Mouse (Mus musculus) embryo, embryonic 9.5 days (tissue): ENCODE data around the gene Olfr1419.
"Not testable (repeated sequence)": the region's sequence is repeated elsewhere in the genome, so short reads cannot be mapped to it uniquely, and the experiment has no call there.

Experiments
- DNase-seq: peaks from one replicate; pipeline ENCODE4 v3.0.0-alpha.2; 2017; ENCODE audit errors: extremely low spot score

Olfr1419 gene

DNA sequence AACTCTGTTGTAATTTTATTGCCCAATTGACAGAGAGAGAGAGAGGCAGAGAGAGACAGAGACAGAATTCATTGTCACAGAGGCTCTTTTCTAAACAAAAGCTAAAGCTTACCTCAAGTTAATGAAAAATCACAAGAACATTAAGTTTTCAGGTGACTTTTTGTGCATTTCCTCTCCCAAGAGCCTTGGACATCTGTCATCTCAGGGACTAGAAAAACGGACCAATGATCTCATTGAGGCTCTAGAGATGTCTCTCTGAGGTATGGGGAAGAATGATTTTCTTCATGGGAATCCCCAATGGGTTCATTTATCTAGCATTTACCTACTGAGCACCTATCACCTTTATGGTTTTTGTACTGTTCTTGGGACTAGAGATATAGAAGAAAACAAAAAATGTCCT lies at the start of gene Olfr1419:
Olfr1419 (minus strand) TSS at position 101 of the 400 bp plus-strand sequence.
- DNase-seq = no peak

DNA sequence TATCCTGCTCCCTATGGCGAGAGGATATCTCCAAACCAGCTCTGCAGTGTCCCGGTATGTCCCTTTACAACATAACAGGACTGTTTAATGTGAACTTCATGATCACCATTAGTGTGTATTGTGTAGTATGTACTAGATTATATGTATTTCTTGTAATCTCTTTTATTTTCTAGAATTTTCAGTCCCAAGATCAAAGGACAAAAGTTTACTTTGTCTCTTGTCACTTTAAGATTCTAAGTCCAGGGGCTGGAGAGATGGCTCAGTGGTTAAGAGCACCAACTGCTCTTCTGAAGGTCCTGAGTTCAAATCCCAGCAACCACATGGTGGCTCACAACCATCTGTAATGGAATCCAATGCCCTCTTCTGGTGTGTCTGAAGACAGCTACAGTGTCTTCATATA lies 47.6 kb upstream of the Olfr1419 start:
- not testable (repeated sequence) for DNase-seq

DNA sequence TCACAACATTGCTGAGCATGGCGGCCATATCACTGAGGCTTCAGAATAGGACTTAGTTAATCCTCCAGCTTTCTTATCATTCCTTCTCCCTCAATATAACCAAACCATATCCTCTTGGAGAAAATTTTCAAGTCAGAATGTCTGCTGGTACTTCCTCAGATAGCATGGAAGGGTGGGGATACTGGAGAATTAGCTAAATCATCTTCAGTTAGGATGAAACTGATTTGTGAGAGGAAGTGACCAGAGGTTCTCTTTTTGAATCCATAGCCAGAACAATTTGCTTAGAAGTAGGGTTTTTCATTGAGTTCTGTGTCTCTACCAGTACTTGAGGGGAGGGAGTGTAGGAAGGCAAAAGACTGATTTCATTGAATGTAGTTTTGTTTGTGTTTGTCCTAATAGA lies 47.2 kb upstream of the Olfr1419 start:
- no peak for DNase-seq

GRCm38 (mm10) chr19:11915804-11916203 lies 40.9 kb upstream of the Olfr1419 start:
- no peak for DNase-seq

GRCm38 (mm10) chr19:11912533-11913121 lies 37.7 kb upstream of the Olfr1419 start:
- peak; percentile 77 for DNase-seq

- peak; percentile 96 for DNase-seq
Measured at GRCm38 (mm10) chr19:11912037-11912532, 37.2 kb upstream of the Olfr1419 start, which contains the start of gene Patl1. Gene Patl1 (plus strand): TSS chr19:11912399.

GRCm38 (mm10) chr19:11911603-11912002 lies 36.7 kb upstream of the Olfr1419 start:
- DNase-seq = no peak

- DNase-seq = no peak
Measured at GRCm38 (mm10) chr19:11911021-11911420, 36.1 kb upstream of the Olfr1419 start.

DNA sequence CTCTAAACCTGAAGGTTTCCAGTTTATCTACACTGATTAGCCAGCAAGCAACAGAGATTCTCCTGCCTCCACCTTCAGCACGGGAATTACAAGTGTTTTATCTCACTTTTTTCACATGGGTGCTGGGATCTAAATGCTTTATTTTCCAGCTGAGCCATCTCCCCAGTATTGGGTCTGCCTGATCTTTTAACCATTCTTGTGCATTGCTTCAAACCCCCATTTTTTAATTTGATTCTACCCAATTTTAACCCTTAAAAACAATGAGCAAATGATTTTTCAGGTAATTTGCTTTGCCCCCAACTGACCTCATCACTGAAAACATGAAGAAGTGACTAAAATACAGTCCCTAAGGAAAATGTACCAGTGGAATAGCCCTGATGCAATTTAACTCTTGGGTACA lies 11.4 kb upstream of the Olfr1419 start, which contains the start of gene Olfr1420:
Olfr1420 (plus strand) TSS at position 301 of the 400 bp plus-strand sequence.
- no peak for DNase-seq

DNA sequence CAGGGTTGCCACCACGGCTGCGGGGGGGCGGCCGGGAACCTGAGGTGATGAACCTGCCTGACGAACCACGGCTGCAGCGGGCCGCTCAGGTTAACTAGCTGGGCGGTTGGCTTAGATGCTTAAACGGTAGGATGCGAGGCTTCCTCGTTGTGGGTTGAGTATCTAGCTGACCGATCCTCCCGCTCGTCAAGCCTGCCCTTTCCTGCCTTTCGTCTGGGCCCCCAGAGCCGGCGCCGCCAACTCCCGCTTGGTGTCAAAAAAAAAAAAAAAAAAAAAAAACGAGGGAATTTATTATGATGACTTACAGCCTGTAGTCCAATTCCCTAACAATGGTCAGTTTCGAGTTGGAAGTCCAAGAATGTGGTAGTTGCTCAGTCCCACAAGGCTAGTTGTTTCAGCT lies 3.5 kb upstream of the Olfr1419 start:
- not testable (repeated sequence) for DNase-seq

- no peak for DNase-seq
Measured at GRCm38 (mm10) chr19:11867837-11868236, 7.1 kb downstream of the Olfr1419 start.

DNA sequence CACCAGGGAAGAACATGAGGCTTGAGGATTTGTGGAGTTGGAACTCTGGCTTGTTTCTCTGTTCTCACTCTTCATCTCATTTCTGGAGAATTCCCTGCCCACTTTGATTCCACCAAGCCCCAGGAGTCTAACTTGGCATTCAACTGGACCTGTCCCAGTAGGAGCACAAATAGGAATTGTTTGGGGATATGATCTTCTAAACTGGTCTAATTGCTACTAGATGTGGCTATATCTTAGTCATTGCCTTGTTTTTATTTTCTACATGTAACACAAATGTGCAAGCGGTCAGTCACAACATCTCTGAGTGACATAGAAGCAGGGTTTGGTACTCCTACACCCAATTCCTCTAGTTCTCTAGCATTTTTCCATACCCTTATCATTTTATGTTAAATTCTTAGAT lies 13.9 kb downstream of the Olfr1419 start, which contains the start of gene Olfr1418:
Olfr1418 (minus strand) TSS at position 101 of the 400 bp plus-strand sequence.
- no peak for DNase-seq

DNA sequence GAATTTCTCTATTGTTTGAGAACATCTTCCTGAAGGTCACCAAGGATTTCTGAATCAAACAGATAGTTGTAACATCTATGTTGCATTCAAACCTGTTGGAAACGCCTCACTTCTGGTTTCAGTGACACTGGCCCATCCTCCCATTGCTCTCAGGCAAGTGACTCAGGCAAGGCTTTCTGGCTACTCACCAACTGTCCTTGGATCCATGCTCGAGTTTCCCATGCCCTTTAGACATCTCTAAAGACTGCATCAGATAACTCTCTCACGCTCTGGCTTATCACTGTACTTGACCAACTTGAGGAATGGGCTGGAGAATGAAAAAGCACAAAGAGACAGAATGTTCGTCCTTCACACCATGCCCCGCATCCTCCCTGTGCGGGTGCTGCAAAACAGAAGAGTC lies 18.4 kb downstream of the Olfr1419 start:
- DNase-seq = no peak

GRCm38 (mm10) chr19:11854821-11855220 lies 20.1 kb downstream of the Olfr1419 start:
- DNase-seq = no peak

- DNase-seq = no peak
Measured at GRCm38 (mm10) chr19:11852652-11853051, 22.3 kb downstream of the Olfr1419 start.

GRCm38 (mm10) chr19:11846333-11846732 lies 28.6 kb downstream of the Olfr1419 start:
- DNase-seq = no peak

GRCm38 (mm10) chr19:11839119-11839518 lies 35.8 kb downstream of the Olfr1419 start, which contains the start of gene Olfr1417:
Gene Olfr1417 (minus strand): TSS chr19:11839219.
- no peak for DNase-seq

DNA sequence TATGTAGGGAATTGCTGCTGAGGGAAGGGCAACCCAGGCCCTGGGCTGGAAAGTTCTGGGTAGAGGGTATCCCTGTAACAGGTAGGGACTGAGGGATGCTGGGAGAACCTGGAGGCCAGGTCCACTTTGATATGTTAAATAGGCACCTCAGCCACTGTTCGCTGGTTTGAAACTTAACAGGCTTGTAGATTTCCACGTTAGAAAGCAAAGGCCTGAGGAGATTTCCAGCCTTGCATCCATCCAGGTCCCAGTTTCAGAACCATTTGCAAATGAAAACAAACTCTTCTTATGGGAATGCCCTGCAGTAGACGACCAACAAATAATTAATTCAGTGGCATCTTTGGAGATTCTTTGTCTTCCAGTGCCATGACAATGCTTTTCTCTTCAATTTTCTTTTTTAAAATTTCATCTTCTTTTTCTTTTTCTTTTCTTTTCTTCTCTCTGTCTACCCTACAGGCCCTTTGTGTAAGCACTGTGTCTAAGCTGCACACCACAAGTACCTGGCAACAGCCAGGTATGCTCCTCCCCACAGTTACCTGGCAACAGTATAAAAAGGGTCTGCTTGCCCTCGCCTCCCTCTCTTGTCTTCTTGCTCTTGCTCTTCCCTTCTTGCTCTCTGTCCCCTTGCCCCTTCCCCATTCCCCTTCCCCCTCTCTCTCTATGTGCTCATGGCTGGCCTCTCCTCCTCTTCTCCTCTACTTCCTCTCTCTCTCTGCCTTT lies 51.4 kb downstream of the Olfr1419 start:
- DNase-seq = no peak

GRCm38 (mm10) chr19:11820211-11820610 lies 54.7 kb downstream of the Olfr1419 start:
- DNase-seq = no peak

GRCm38 (mm10) chr19:11819800-11820199 lies 55.1 kb downstream of the Olfr1419 start:
- peak; percentile 86 for DNase-seq

DNA sequence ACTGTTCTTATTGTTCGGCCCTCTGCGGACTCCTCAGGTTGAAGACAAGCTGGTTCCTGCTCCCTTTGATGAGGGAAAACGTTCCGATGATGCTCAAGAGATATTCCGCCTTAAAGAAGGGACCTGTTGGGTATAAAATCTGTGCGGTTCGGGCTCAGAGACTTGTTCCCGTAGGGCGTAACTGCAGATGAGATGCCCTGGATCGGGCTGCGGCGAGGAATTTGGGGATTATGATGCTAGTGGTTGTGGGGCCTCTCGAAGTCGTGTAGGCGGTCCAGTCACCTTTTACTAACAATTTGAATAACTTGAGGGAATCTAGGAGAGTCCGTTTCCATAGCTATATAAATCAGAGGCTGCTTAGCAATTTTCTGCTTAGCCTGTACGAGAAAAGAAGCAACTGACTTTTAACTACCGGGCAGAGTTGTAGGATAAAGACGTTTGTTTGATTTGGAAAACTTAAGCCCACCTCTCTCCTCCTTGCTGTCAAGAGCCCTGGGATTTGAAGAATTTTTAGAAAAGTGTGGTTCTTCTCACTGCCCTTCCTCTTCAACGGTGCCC lies 55.7 kb downstream of the Olfr1419 start, which contains the start of gene Stx3:
Stx3 (minus strand) TSS at position 261 of the 558 bp plus-strand sequence.
- peak; percentile 31 for DNase-seq
